Mouse (Mus musculus): Measurements from ENCODE around the gene Ccdc36. TPM values are rescaled to one million over a fixed set of nuclear protein-coding genes. Genes with fewer than 3 reads are reported as not detected.

Ccdc36 gene
- polyA plus RNA-seq, 1 experiment from 2014 or later, result 0.17 TPM

- peaks cover 7% of the 10 kb centered on the region; the same call in 1 of the 2 replicates for H3K4me1 ChIP-seq (replicated peaks)
- H3K4me2 ChIP-seq, result no peak overlapping the region
- 65% methylated on average over 7 of the region's 7 CpGs for WGBS (ENCODE audit: insufficient replicate concordance)
- no peak overlapping the region for H3K9ac ChIP-seq
- H3K4me3 ChIP-seq (replicated peaks), result no peak overlapping the region
- no peaks in the 10 kb centered on the region for H3K9me3 ChIP-seq (replicated peaks)
- H3K27me3 ChIP-seq, result no peaks in the 10 kb centered on the region
- no peak for ATAC-seq (ENCODE audit: insufficient read depth)
- no peak overlapping the region for H3K27ac ChIP-seq (replicated peaks)
- H3K36me3 ChIP-seq (replicated peaks), result no peaks in the 10 kb centered on the region
Measured at GRCm38 (mm10) chr9:108401186-108401960, 26.9 kb downstream of the Ccdc36 start.

GRCm38 (mm10) chr9:108398324-108398723 lies 30.0 kb downstream of the Ccdc36 start:
- Histone ChIP-seq H3K4me1 (replicated peaks) (0 out of 2 replicates have a peak, but pooled peaks cover 2% of the 10 kb centered on the region), H3K27me3 (no peaks in the 10 kb centered on the region), H3K9ac (no peak overlapping the region), H3K9me3 (replicated peaks) (no peaks in the 10 kb centered on the region), H3K4me3 (replicated peaks) (no peak overlapping the region), H3K27ac (replicated peaks) (no peak overlapping the region), H3K4me2 (no peak overlapping the region), H3K36me3 (replicated peaks) (peaks cover 2% of the 10 kb centered on the region)
- WGBS (ENCODE audit: insufficient replicate concordance), result 82% methylated on average over 3 of the region's 3 CpGs
- no peak for ATAC-seq (ENCODE audit: insufficient read depth)

- Histone ChIP-seq H3K4me2 (no peak overlapping the region), H3K9me3 (replicated peaks) (no peaks in the 10 kb centered on the region), H3K4me3 (replicated peaks) (no peak overlapping the region), H3K9ac (no peak overlapping the region), H3K4me1 (replicated peaks) (0 out of 2 replicates have a peak, but pooled peaks cover 2% of the 10 kb centered on the region), H3K27ac (replicated peaks) (no peak overlapping the region), H3K36me3 (replicated peaks) (peaks cover 31% of the 10 kb centered on the region), H3K27me3 (no peaks in the 10 kb centered on the region)
- WGBS (ENCODE audit: insufficient replicate concordance), result 78% methylated on average over 1 of the region's 1 CpGs
- ATAC-seq (ENCODE audit: insufficient read depth), result no peak
Measured at GRCm38 (mm10) chr9:108395427-108395826, 32.9 kb downstream of the Ccdc36 start.

GRCm38 (mm10) chr9:108394191-108394590 lies 34.1 kb downstream of the Ccdc36 start:
- Histone ChIP-seq H3K4me1 (replicated peaks) (0 out of 2 replicates have a peak, but pooled peaks cover 2% of the 10 kb centered on the region), H3K27me3 (no peaks in the 10 kb centered on the region), H3K4me2 (no peak overlapping the region), H3K4me3 (replicated peaks) (no peak overlapping the region), H3K9ac (no peak overlapping the region), H3K36me3 (replicated peaks) (peaks cover 42% of the 10 kb centered on the region), H3K27ac (replicated peaks) (no peak overlapping the region), H3K9me3 (replicated peaks) (no peaks in the 10 kb centered on the region)
- 87% methylated on average over 6 of the region's 6 CpGs for WGBS (ENCODE audit: insufficient replicate concordance)
- no peak for ATAC-seq (ENCODE audit: insufficient read depth)

GRCm38 (mm10) chr9:108392676-108393075 lies 35.6 kb downstream of the Ccdc36 start, which contains the start of gene 1700102P08Rik:
Gene 1700102P08Rik (plus strand): TSS chr9:108392805.
- no peak within 1 kb of the TSS for H3K27ac ChIP-seq (replicated peaks)
- no peaks in the 10 kb centered on the region for H3K9me3 ChIP-seq (replicated peaks)
- no peaks in the 10 kb centered on the region for H3K27me3 ChIP-seq
- H3K4me3 ChIP-seq (replicated peaks), result no peak within 1 kb of the TSS
- ATAC-seq (ENCODE audit: insufficient read depth), result no peak
- H3K4me1 ChIP-seq (replicated peaks), result 0 out of 2 replicates have a peak, but pooled peaks cover 2% of the 10 kb centered on the region
- no peak within 1 kb of the TSS for H3K9ac ChIP-seq
- WGBS (ENCODE audit: insufficient replicate concordance), result 83% methylated on average over 18 of the region's 18 CpGs
- no peak within 1 kb of the TSS for H3K4me2 ChIP-seq
- H3K36me3 ChIP-seq (replicated peaks), result peaks cover 58% of the 10 kb centered on the region

- H3K9me3 ChIP-seq (replicated peaks), result no peaks in the 10 kb centered on the region
- H3K4me2 ChIP-seq, result no peak overlapping the region
- no peak overlapping the region for H3K27ac ChIP-seq (replicated peaks)
- no peak overlapping the region for H3K4me3 ChIP-seq (replicated peaks)
- no peak for ATAC-seq (ENCODE audit: insufficient read depth)
- WGBS (ENCODE audit: insufficient replicate concordance), result 74% methylated on average over 6 of the region's 6 CpGs
- H3K9ac ChIP-seq, result no peak overlapping the region
- peaks cover 90% of the 10 kb centered on the region for H3K36me3 ChIP-seq (replicated peaks)
- no peaks in the 10 kb centered on the region for H3K4me1 ChIP-seq (replicated peaks)
- no peaks in the 10 kb centered on the region for H3K27me3 ChIP-seq
Measured at GRCm38 (mm10) chr9:108389220-108389619, 39.1 kb downstream of the Ccdc36 start.

GRCm38 (mm10) chr9:108388601-108389000 lies 39.7 kb downstream of the Ccdc36 start:
- 88% methylated on average over 10 of the region's 10 CpGs for WGBS (ENCODE audit: insufficient replicate concordance)
- H3K4me1 ChIP-seq (replicated peaks), result no peaks in the 10 kb centered on the region
- H3K4me3 ChIP-seq (replicated peaks), result no peak overlapping the region
- H3K4me2 ChIP-seq, result no peak overlapping the region
- no peaks in the 10 kb centered on the region for H3K9me3 ChIP-seq (replicated peaks)
- no peak for ATAC-seq (ENCODE audit: insufficient read depth)
- H3K27me3 ChIP-seq, result no peaks in the 10 kb centered on the region
- no peak overlapping the region for H3K27ac ChIP-seq (replicated peaks)
- peaks cover 97% of the 10 kb centered on the region for H3K36me3 ChIP-seq (replicated peaks)
- H3K9ac ChIP-seq, result no peak overlapping the region

- Histone ChIP-seq H3K27me3 (no peaks in the 10 kb centered on the region), H3K9me3 (replicated peaks) (no peaks in the 10 kb centered on the region), H3K27ac (replicated peaks) (no peak overlapping the region), H3K9ac (no peak overlapping the region), H3K4me3 (replicated peaks) (no peak overlapping the region), H3K36me3 (replicated peaks) (peaks cover 97% of the 10 kb centered on the region), H3K4me2 (no peak overlapping the region), H3K4me1 (replicated peaks) (no peaks in the 10 kb centered on the region)
- no peak for ATAC-seq (ENCODE audit: insufficient read depth)
- WGBS (ENCODE audit: insufficient replicate concordance), result 89% methylated on average over 4 of the region's 4 CpGs
Measured at GRCm38 (mm10) chr9:108386816-108387215, 41.5 kb downstream of the Ccdc36 start.

- 77% methylated on average over 7 of the region's 7 CpGs for whole genome bisulfite sequencing (ENCODE audit: insufficient replicate concordance)
- Histone ChIP-seq H3K9me3 (replicated peaks) (no peaks in the 10 kb centered on the region), H3K27me3 (no peaks in the 10 kb centered on the region), H3K9ac (no peak overlapping the region), H3K36me3 (replicated peaks) (peaks cover 97% of the 10 kb centered on the region), H3K27ac (replicated peaks) (no peak overlapping the region), H3K4me3 (replicated peaks) (no peak overlapping the region), H3K4me1 (replicated peaks) (no peaks in the 10 kb centered on the region), H3K4me2 (no peak overlapping the region)
- ATAC-seq (ENCODE audit: insufficient read depth), result no peak
Measured at GRCm38 (mm10) chr9:108385006-108385405, 43.3 kb downstream of the Ccdc36 start.

GRCm38 (mm10) chr9:108381382-108381781 lies 46.9 kb downstream of the Ccdc36 start:
- no peak overlapping the region for H3K27ac ChIP-seq (replicated peaks)
- H3K4me2 ChIP-seq, result no peak overlapping the region
- H3K4me1 ChIP-seq (replicated peaks), result no peaks in the 10 kb centered on the region
- no peaks in the 10 kb centered on the region for H3K27me3 ChIP-seq
- H3K9ac ChIP-seq, result no peak overlapping the region
- ATAC-seq (ENCODE audit: insufficient read depth), result no peak
- no peaks in the 10 kb centered on the region for H3K9me3 ChIP-seq (replicated peaks)
- WGBS (ENCODE audit: insufficient replicate concordance), result 88% methylated on average over 9 of the region's 9 CpGs
- no peak overlapping the region for H3K4me3 ChIP-seq (replicated peaks)
- peaks cover 96% of the 10 kb centered on the region for H3K36me3 ChIP-seq (replicated peaks)

GRCm38 (mm10) chr9:108379294-108379693 lies 49.0 kb downstream of the Ccdc36 start:
- no peak overlapping the region for H3K4me2 ChIP-seq
- no peak overlapping the region for H3K9ac ChIP-seq
- H3K36me3 ChIP-seq (replicated peaks), result peaks cover 95% of the 10 kb centered on the region
- H3K4me1 ChIP-seq (replicated peaks), result no peaks in the 10 kb centered on the region
- no peak overlapping the region for H3K27ac ChIP-seq (replicated peaks)
- H3K9me3 ChIP-seq (replicated peaks), result no peaks in the 10 kb centered on the region
- H3K4me3 ChIP-seq (replicated peaks), result no peak overlapping the region
- ATAC-seq (ENCODE audit: insufficient read depth), result no peak
- no peaks in the 10 kb centered on the region for H3K27me3 ChIP-seq
- 92% methylated on average over 4 of the region's 4 CpGs for whole genome bisulfite sequencing (ENCODE audit: insufficient replicate concordance)
